Mouse (Mus musculus) MEL (cell line): ENCODE results near the gene Plekha8.

Experiments used
- CHD1 ChIP-seq: IDR thresholded peaks from 2 replicates; pipeline ENCODE4 v1.6.1; 2012; ENCODE audit warnings: low read depth, mild to moderate bottlenecking, inconsistent platforms, low read length, improper control_type of control experiment
- CTCF ChIP-seq, 3 experiments: IDR thresholded peaks in 2 of 3; conservative IDR thresholded peaks in 1 of 3; 2 replicates each; pipeline ENCODE4 v1.5.1; 2011 to 2012; ENCODE audit warnings: low read length in 3 of 3, low read depth in 2 of 3, mild to moderate bottlenecking in 2 of 3, improper control_type of control experiment in 1 of 3, inconsistent platforms in 1 of 3, mixed read lengths in 1 of 3, moderate library complexity in 1 of 3; ENCODE audit not compliant: control insufficient read depth in 1 of 3, insufficient read depth in 1 of 3, poor library complexity in 1 of 3, severe bottlenecking in 1 of 3
- RAD21 ChIP-seq: IDR thresholded peaks from 2 replicates; pipeline ENCODE4 v1.6.1; 2011; ENCODE audit warnings: mild to moderate bottlenecking, low read depth, low read length, improper control_type of control experiment

DNA sequence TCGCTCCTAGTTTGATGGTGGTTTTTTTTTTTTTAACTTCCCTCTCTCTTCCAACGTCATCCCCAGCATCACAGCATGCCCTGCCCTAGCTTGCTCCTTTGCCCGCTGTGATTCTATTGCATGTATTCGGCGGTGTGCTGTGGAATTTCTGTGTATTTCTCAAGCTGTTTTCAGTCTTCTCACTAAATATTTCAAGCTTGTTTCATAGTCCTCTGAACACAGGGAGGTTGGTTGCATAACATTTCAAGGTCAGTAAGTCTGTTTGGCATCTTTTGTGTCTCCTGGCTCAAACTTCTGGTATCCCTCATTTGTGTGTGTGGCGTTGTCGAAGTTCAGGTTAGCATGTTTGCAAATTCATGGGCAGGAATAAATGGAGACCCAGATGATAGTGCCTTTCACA is 94.8 kb downstream of the Plekha8 start:
- TF ChIP-seq CTCF (IDR thresholded peaks at IDR 0.05 in 2 of 3, conservative IDR thresholded peaks at IDR 0.05 in 1 of 3; ENCODE audit: control insufficient read depth in 1 of 3, insufficient read depth in 1 of 3, low read depth in 2 of 3, low read length in 3 of 3, poor library complexity in 1 of 3, severe bottlenecking in 1 of 3) (no peak), RAD21 (no peak), CHD1 (no peak)
